Mouse (Mus musculus) heart, adult 18-20 months (tissue): Measurements from ENCODE around the gene Tsc2. TPM values are rescaled to one million over a fixed set of nuclear protein-coding genes. Genes with fewer than 3 reads are reported as not detected.

ENCODE experiments used
- DNase-seq, 2 experiments: peaks; one replicate each; pipeline ENCODE4 v3.0.0; 2021 to 2022; ENCODE audit warnings: mixed read lengths in 1 of 2
- total RNA-seq, 2 experiments: library from RNA; stranded (reverse); gene quantifications; 2 replicates each; pipeline ENCODE4 v1.2.3; 2021

The Tsc2 gene
- total RNA-seq, 2 experiments from 2014 or later: 104 to 108 TPM

DNA sequence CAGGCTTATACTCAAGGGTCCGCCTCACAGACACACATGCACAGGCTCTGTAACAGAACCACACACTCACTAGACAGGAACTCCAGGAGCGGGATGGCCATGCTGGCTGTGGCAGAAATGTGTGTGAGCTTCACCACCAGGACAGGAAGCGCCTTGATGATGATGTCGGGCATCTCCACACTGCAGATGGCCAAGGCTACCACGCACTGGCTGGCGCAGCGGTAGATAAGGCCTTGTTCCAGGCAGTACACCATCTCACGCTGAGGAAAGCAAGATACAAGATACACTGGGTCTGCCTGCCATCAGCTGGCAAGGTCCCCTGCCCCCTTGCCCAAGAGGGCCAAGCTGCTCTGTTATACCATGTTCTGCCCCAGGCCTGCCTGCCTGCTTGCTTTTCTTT lies 23.6 kb downstream of the Tsc2 start:
- DNase-seq: no peak

DNA sequence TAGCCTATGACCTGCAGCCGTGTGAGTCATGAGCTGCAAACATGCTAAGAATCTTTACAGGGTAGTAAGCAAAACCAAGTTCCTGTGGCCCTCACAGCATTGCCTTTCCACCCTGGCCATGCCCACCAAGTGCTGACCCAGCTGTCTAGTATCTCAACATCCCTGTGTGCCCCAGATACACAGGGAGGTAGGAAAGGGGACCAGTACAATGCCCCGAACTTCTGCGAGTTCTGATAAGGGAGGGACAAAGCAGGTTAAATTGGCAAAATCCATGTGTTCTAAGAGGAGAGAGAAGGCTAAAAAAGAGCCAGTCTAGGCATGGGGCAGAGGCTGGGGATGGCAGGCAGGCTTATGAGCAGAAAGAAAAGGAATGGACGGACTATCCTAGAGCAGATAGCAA lies 24.1 kb downstream of the Tsc2 start:
- no peak for DNase-seq

- no peak for DNase-seq
Measured at GRCm38 (mm10) chr17:24604557-24604956, 27.9 kb downstream of the Tsc2 start.

GRCm38 (mm10) chr17:24603961-24604360 lies 28.5 kb downstream of the Tsc2 start:
- DNase-seq: no peak

DNA sequence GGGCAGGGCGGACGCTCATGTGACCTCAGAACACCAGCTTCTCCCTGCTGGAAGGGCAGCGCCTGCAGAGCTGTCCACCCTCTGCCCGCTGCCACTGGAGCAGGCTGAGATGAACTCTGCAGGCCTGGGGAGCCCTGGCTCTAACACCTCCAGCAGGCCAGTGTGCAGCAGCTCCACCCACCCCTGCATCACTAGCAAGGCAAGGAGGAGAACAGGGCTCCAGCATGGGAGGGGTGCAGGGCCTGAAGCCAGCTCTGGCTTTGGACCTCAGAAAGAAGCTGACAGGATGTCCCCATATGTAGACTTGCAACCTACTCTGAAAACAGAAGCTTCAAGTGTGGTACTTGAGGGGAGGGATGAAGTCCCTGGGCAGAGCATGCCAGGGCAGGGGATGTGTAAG lies 31.9 kb downstream of the Tsc2 start:
- DNase-seq: no peak

DNA sequence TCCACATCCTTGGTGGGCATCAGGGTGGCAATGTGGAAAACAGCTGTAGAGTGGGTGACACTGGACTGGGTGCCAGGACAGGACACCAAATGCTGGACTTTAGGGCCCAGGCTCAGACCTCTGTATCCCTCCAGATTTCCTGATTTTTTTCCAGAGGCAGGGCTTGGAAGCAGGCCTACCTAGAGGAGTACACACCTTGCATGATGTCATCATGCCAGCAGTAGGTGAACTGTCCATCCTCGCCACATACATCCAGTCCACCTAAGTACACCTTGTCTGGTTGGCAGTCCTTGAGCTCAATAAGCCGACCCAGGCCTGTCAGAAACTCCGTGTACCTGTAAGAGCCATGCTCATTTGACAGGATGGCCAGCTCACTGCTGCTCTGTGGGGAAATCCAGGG lies 34.4 kb downstream of the Tsc2 start:
- DNase-seq: no peak

DNA sequence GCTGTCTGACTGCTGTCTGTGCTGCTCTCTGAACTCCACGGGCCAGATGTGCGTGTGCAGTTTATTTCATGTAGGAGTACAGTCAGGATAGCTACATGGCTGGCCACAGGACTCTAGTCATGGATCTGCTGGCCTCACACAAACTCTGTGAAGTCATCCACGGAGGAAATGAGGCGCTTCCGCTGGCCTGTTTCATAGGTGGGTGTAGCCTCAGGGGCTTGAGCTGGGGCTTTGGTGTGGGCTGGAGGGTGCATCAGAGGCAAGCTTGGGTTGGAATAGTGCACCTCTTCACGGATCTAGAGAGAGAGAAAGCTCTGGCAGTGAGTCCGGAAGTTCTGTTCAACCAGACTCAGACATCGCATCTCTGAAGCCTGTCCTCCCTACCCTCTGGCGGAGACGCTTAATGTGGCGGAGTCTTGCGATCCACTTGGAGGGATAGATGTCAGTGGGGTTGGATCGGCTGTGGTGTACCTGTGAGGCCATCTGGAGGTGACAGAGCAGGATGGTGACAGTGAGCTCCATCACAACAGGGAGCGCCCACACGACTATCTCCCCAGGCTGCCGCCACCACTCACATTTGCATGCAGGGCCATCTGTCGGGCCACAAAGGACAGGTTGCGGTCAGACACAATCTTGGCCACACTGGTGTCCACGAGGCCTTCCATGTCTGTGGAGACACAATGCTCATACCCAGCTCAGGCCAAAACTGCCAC lies 35.8 kb downstream of the Tsc2 start:
- no peak for DNase-seq

- DNase-seq: no peak
Measured at GRCm38 (mm10) chr17:24596073-24596466, 36.4 kb downstream of the Tsc2 start.

DNA sequence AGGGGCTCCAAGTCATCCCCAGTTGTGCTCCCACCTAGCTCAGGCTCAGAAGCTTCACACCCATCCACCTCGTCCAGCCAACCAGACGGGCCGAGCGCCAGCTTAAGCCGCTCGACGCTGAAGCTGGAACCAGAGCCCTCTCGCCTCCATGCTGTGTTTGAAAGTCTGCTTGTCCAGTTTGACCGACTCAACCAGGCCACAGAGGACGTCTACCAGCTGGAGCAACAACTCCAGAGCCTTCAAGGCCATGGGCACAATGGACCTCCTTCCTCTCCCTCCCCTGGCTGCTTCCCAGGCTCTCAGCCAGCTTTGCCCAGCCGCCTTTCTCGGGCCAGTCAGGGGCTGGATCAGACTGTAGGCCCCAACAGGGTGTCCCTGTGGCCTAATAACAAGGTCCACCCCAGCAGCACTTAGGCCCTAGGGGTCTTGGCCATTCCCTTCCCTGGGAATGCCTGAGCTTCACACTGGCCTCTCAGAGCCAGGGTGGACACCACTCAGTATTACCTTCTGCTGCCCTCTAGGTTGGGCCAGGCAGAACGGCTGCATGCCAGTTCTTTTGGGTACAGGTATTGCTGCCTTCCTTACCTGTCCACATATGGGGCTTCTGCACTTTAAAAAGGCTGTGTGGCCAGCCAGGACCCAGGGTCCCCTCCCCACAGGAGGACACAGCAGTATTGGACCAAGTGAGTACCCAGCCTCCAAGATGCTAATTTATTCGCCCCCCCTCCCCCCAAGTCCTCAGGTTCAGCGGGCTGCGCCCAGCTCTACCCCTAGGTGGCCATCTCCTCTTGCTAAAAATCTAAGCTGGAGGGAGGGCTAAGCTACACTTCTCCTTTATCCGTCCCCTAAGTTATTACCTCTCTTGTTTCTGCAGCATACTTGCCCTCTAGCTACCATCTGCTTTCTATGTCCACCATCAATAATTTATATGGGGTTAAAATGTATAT lies 37.0 kb downstream of the Tsc2 start:
- no peak for DNase-seq

- no peak for DNase-seq
Measured at GRCm38 (mm10) chr17:24593992-24594890, 38.2 kb downstream of the Tsc2 start.

- DNase-seq: no peak
Measured at GRCm38 (mm10) chr17:24593248-24593647, 39.2 kb downstream of the Tsc2 start.

GRCm38 (mm10) chr17:24591695-24592094 lies 40.7 kb downstream of the Tsc2 start:
- DNase-seq: no peak

DNA sequence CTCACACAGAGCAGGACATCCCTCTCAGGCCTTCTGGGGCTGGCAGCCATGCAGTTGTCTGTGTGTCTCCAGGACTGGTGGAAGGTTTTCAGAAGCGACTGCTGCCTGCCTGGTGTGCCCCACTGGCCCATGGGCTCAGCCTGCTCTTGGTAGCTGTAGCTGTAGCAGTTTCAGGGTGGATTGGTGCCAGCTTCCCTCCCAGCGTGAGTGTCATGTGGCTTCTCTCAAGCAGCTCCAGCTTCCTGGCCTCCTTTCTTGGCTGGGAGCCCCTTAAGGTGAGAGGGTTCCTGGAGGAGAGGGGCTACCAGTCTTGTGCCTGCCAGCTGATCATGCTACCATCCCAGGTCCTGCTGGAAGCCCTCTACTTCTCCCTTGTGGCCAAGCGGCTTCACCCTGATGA lies 41.5 kb downstream of the Tsc2 start:
- peak; percentile 47 to 61 for DNase-seq

GRCm38 (mm10) chr17:24586532-24586931 lies 45.9 kb downstream of the Tsc2 start:
- DNase-seq: no peak

DNA sequence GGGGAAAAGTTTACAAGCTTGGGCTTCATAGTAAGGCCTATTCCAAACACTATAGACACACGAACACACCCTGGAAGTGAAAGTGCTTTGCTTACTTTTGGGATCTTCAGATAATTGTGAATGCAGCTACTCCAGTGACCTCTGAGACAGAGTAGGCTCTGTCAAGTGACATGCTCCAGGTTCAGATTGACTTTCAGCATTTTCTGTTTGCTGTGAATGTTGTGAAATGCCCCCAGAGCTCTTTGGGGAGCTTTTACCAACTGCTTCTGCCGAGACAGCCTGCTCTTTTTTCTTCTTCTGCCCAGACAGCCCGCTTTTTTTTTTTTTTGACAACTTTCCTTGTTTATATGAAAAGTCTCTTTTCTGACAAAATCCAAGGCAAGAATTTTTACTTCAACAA lies 47.9 kb downstream of the Tsc2 start:
- DNase-seq: no peak

GRCm38 (mm10) chr17:24583599-24584460 lies 48.6 kb downstream of the Tsc2 start:
- peak; percentile 30 to 50 for DNase-seq

GRCm38 (mm10) chr17:24580287-24580686 lies 52.1 kb downstream of the Tsc2 start:
- DNase-seq: no peak

DNA sequence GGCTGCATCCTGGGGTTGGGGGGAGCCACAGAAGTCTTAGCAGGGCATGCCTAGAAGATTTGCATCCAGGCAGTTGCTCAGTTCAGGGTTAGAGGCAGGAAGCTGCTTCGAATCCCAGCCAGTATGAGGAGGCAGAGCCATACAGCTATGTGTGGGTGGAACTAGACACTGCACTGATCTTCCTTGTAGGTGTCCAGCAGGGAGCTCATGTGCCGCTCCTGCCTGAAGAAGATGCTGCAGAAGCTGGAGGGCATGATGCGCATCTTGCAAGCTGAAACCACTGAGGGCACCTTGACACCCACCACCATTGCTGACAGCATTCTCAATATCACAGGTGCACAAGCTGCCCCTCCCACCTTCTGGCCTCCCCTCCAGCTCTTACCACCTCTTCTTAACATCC lies 52.9 kb downstream of the Tsc2 start:
- DNase-seq: no peak

DNA sequence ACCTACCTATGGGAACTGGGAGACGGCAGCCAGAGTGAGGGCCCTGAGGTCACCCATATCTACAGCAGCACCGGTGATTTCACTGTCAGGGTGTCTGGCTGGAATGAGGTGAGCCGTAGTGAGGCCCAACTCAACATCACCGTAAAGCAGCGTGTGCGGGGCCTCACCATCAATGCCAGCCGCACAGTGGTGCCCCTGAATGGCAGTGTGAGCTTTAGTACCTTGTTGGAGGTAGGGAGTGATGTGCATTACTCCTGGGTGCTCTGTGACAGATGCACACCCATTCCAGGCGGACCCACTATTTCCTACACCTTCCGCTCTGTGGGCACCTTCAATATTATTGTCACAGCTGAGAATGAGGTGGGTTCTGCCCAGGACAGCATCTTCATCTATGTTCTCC lies 58.6 kb downstream of the Tsc2 start:
- DNase-seq: no peak

GRCm38 (mm10) chr17:24572651-24573245 lies 59.7 kb downstream of the Tsc2 start:
- no peak for DNase-seq

DNA sequence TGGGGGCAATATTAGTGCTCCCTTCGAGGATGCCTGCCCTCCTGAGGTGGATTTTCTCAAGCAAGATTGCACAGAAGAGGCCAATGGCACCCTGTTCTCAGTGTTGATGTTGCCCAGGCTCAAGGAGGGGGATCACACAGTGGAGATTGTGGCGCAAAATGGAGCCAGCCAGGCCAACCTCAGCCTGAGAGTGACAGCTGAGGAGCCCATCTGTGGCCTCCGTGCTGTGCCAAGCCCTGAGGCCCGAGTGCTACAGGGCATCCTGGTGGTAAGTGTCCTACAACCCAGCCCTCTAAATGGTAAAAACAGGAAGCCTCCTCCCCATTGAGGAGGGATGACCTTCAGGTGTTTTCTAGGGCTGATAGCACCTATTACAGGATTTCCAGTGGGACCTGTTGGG lies 62.6 kb downstream of the Tsc2 start:
- no peak for DNase-seq
